Mouse (Mus musculus): Measurements from ENCODE around the gene Dip2b.

DNA sequence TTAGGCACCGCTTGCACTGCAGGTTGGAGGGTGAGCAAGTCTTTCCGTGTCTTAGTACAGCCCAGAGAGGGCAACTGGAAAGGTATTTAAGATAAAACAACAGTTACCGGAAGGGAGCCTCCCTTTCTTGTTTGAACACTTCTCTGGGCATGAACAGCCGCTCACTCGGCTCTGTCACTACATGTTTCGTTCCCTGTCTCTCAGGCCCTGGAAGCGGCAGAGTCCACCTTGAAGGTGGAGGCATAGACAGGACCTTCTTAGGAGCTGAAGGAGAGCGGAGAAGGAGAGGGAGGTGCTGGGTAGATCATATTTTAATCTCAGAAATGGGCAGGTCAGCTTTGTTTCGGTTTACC lies 3.6 kb downstream of the Dip2b start:
- TF ChIP-seq EP300 (IDR thresholded peaks at IDR 0.05; ENCODE audit: low read depth) = no peak
- no peak for TF ChIP-seq CTCF (IDR thresholded peaks at IDR 0.05; ENCODE audit: low read depth)

Measured in liver, postnatal 0 days (tissue).